Mouse (Mus musculus): ENCODE measurements around the gene Esam.

Gene Esam

GRCm38 (mm10) chr9:37527396-37528224, at the start of gene Esam:
Gene Esam, plus strand, starts transcription at chr9:37528078.
- DNase-seq (ENCODE audit: low read depth, low spot score), result no peak

GRCm38 (mm10) chr9:37485146-37485545, 42.7 kb upstream of the Esam start:
- DNase-seq (ENCODE audit: low read depth, low spot score), result no peak

- no peak for DNase-seq (ENCODE audit: low read depth, low spot score)
Observed at GRCm38 (mm10) chr9:37488041-37488440, 39.8 kb upstream of the Esam start.

- DNase-seq (ENCODE audit: low read depth, low spot score), result peak; percentile 88
Observed at GRCm38 (mm10) chr9:37488611-37489396, 39.1 kb upstream of the Esam start, which contains the start of gene Msantd2. Gene Msantd2, plus strand, starts transcription at chr9:37489319.

- peak; percentile 67 for DNase-seq (ENCODE audit: low read depth, low spot score)
Observed at GRCm38 (mm10) chr9:37489446-37490120, 38.3 kb upstream of the Esam start.

- DNase-seq (ENCODE audit: low read depth, low spot score), result no peak
Observed at GRCm38 (mm10) chr9:37495761-37496160, 32.1 kb upstream of the Esam start.

- DNase-seq (ENCODE audit: low read depth, low spot score), result no peak
Observed at GRCm38 (mm10) chr9:37496325-37496724, 31.6 kb upstream of the Esam start.

- no peak for DNase-seq (ENCODE audit: low read depth, low spot score)
Observed at GRCm38 (mm10) chr9:37500201-37500600, 27.7 kb upstream of the Esam start.

GRCm38 (mm10) chr9:37501170-37501569, 26.7 kb upstream of the Esam start:
- DNase-seq (ENCODE audit: low read depth, low spot score), result no peak

- peak; percentile 23 for DNase-seq (ENCODE audit: low read depth, low spot score)
Observed at GRCm38 (mm10) chr9:37504348-37504747, 23.5 kb upstream of the Esam start.

GRCm38 (mm10) chr9:37506023-37506422, 21.9 kb upstream of the Esam start:
- DNase-seq (ENCODE audit: low read depth, low spot score), result no peak

- DNase-seq (ENCODE audit: low read depth, low spot score), result peak; percentile 26
Observed at GRCm38 (mm10) chr9:37512097-37512496, 15.8 kb upstream of the Esam start.

GRCm38 (mm10) chr9:37514456-37514855, 13.4 kb upstream of the Esam start:
- DNase-seq (ENCODE audit: low read depth, low spot score), result no peak

- DNase-seq (ENCODE audit: low read depth, low spot score), result peak; percentile 29
Observed at GRCm38 (mm10) chr9:37517467-37517866, 10.4 kb upstream of the Esam start.

GRCm38 (mm10) chr9:37518991-37519390, 8.9 kb upstream of the Esam start:
- no peak for DNase-seq (ENCODE audit: low read depth, low spot score)

- DNase-seq (ENCODE audit: low read depth, low spot score), result no peak
Observed at GRCm38 (mm10) chr9:37519995-37520394, 7.9 kb upstream of the Esam start.

GRCm38 (mm10) chr9:37525461-37525860, 2.4 kb upstream of the Esam start:
- no peak for DNase-seq (ENCODE audit: low read depth, low spot score)

GRCm38 (mm10) chr9:37526443-37527395, 1.2 kb upstream of the Esam start:
- DNase-seq (ENCODE audit: low read depth, low spot score), result no peak

GRCm38 (mm10) chr9:37528225-37528970, 520 bp downstream of the Esam start:
- no peak for DNase-seq (ENCODE audit: low read depth, low spot score)

All from A20 (cell line).